Mouse (Mus musculus): ENCODE results near the gene Crat. TPM values are rescaled to one million over a fixed set of nuclear protein-coding genes. Genes with fewer than 3 reads are reported as not detected.

Gene Crat
- polyA plus RNA-seq (2012; ENCODE audit: insufficient read depth, insufficient read length, missing spikeins): 378 and 560 TPM in 2 replicates

GRCm38 (mm10) chr2:30415157-30415935, at the start of gene Crat:
TSS of gene Crat (minus strand) at chr2:30415813.
- peak within 1 kb of the TSS; percentile 98 for H3K4me3 ChIP-seq (ENCODE audit: insufficient read depth, low read depth, low read length)
- H3K27ac ChIP-seq (replicated peaks; ENCODE audit: low read depth, low read length): peak within 1 kb of the TSS; percentile 98

GRCm38 (mm10) chr2:30464411-30464810, 48.8 kb upstream of the Crat start:
- Histone ChIP-seq H3K4me3 (ENCODE audit: insufficient read depth, low read depth, low read length) (peak overlapping the region; percentile 48), H3K4me1 (ENCODE audit: control insufficient read depth, insufficient read depth, insufficient read length, low read length) (no peaks in the 10 kb centered on the region; the same call in 1 of the 2 replicates), H3K27ac (replicated peaks; ENCODE audit: low read depth, low read length) (peak overlapping the region; percentile 32)

More at GRCm38 (mm10) chr2:30415157-30415935, at the start of gene Crat:
- peaks cover 13% of the 10 kb centered on the region for H3K4me1 ChIP-seq (ENCODE audit: control insufficient read depth, insufficient read depth, insufficient read length, low read length)

- Histone ChIP-seq H3K4me3 (ENCODE audit: insufficient read depth, low read depth, low read length) (peak overlapping the region; percentile 48), H3K4me1 (ENCODE audit: control insufficient read depth, insufficient read depth, insufficient read length, low read length) (no peaks in the 10 kb centered on the region; the same call in 1 of the 2 replicates), H3K27ac (replicated peaks; ENCODE audit: low read depth, low read length) (peak overlapping the region; percentile 32)
These were observed 48.3 kb upstream of the Crat start for GRCm38 (mm10) chr2:30463904-30464330.

- Histone ChIP-seq H3K27ac (replicated peaks; ENCODE audit: low read depth, low read length) (no peak overlapping the region), H3K4me3 (ENCODE audit: insufficient read depth, low read depth, low read length) (0 out of 2 replicates have a peak overlapping the region, but pooled peaks have one; percentile 48), H3K4me1 (ENCODE audit: control insufficient read depth, insufficient read depth, insufficient read length, low read length) (no peaks in the 10 kb centered on the region; the same call in 1 of the 2 replicates)
These were observed 47.7 kb upstream of the Crat start for GRCm38 (mm10) chr2:30463341-30463761.

- H3K4me1 ChIP-seq (ENCODE audit: control insufficient read depth, insufficient read depth, insufficient read length, low read length): no peaks in the 10 kb centered on the region
- H3K27ac ChIP-seq (replicated peaks; ENCODE audit: low read depth, low read length): no peak overlapping the region
- H3K4me3 ChIP-seq (ENCODE audit: insufficient read depth, low read depth, low read length): no peak overlapping the region
These were observed 43.6 kb upstream of the Crat start for GRCm38 (mm10) chr2:30459241-30459640.

GRCm38 (mm10) chr2:30458349-30458748, 42.7 kb upstream of the Crat start:
- no peak overlapping the region for H3K4me3 ChIP-seq (ENCODE audit: insufficient read depth, low read depth, low read length)
- no peak overlapping the region; the same call in 1 of the 2 replicates for H3K27ac ChIP-seq (replicated peaks; ENCODE audit: low read depth, low read length)
- H3K4me1 ChIP-seq (ENCODE audit: control insufficient read depth, insufficient read depth, insufficient read length, low read length): no peaks in the 10 kb centered on the region

GRCm38 (mm10) chr2:30456104-30456980, 40.7 kb upstream of the Crat start:
- Histone ChIP-seq H3K27ac (replicated peaks; ENCODE audit: low read depth, low read length) (no peak overlapping the region), H3K4me1 (ENCODE audit: control insufficient read depth, insufficient read depth, insufficient read length, low read length) (no peaks in the 10 kb centered on the region), H3K4me3 (ENCODE audit: insufficient read depth, low read depth, low read length) (no peak overlapping the region)

- no peaks in the 10 kb centered on the region for H3K4me1 ChIP-seq (ENCODE audit: control insufficient read depth, insufficient read depth, insufficient read length, low read length)
- no peak overlapping the region for H3K4me3 ChIP-seq (ENCODE audit: insufficient read depth, low read depth, low read length)
- H3K27ac ChIP-seq (replicated peaks; ENCODE audit: low read depth, low read length): no peak overlapping the region
These were observed 39.0 kb upstream of the Crat start for GRCm38 (mm10) chr2:30454587-30454986.

GRCm38 (mm10) chr2:30453570-30453969, 38.0 kb upstream of the Crat start:
- Histone ChIP-seq H3K4me3 (ENCODE audit: insufficient read depth, low read depth, low read length) (no peak overlapping the region), H3K27ac (replicated peaks; ENCODE audit: low read depth, low read length) (no peak overlapping the region), H3K4me1 (ENCODE audit: control insufficient read depth, insufficient read depth, insufficient read length, low read length) (peaks cover under 1% of the 10 kb centered on the region)

GRCm38 (mm10) chr2:30451525-30451924, 35.9 kb upstream of the Crat start:
- Histone ChIP-seq H3K27ac (replicated peaks; ENCODE audit: low read depth, low read length) (no peak overlapping the region), H3K4me3 (ENCODE audit: insufficient read depth, low read depth, low read length) (no peak overlapping the region), H3K4me1 (ENCODE audit: control insufficient read depth, insufficient read depth, insufficient read length, low read length) (peaks cover 16% of the 10 kb centered on the region)

- H3K4me1 ChIP-seq (ENCODE audit: control insufficient read depth, insufficient read depth, insufficient read length, low read length): peaks cover 26% of the 10 kb centered on the region
These were observed 34.9 kb upstream of the Crat start for GRCm38 (mm10) chr2:30450530-30450929.

GRCm38 (mm10) chr2:30448371-30448770, 32.8 kb upstream of the Crat start:
- Histone ChIP-seq H3K4me3 (ENCODE audit: insufficient read depth, low read depth, low read length) (no peak overlapping the region), H3K4me1 (ENCODE audit: control insufficient read depth, insufficient read depth, insufficient read length, low read length) (peaks cover 43% of the 10 kb centered on the region), H3K27ac (replicated peaks; ENCODE audit: low read depth, low read length) (peak overlapping the region; percentile 94)

More at GRCm38 (mm10) chr2:30450530-30450929, 34.9 kb upstream of the Crat start:
- Histone ChIP-seq H3K4me3 (ENCODE audit: insufficient read depth, low read depth, low read length) (no peak overlapping the region), H3K27ac (replicated peaks; ENCODE audit: low read depth, low read length) (no peak overlapping the region)

- H3K4me3 ChIP-seq (ENCODE audit: insufficient read depth, low read depth, low read length): no peak overlapping the region
- peak overlapping the region; percentile 94 for H3K27ac ChIP-seq (replicated peaks; ENCODE audit: low read depth, low read length)
- H3K4me1 ChIP-seq (ENCODE audit: control insufficient read depth, insufficient read depth, insufficient read length, low read length): peaks cover 55% of the 10 kb centered on the region
These were observed 31.5 kb upstream of the Crat start for GRCm38 (mm10) chr2:30446891-30447826.

GRCm38 (mm10) chr2:30445312-30445711, 29.7 kb upstream of the Crat start:
- H3K27ac ChIP-seq (replicated peaks; ENCODE audit: low read depth, low read length): peak overlapping the region; percentile 94
- H3K4me1 ChIP-seq (ENCODE audit: control insufficient read depth, insufficient read depth, insufficient read length, low read length): peaks cover 64% of the 10 kb centered on the region
- H3K4me3 ChIP-seq (ENCODE audit: insufficient read depth, low read depth, low read length): no peak overlapping the region
